18 mouse cellular contexts compared by ENCODE assay signal in genomic region chr8:72698349-72698926, GRCm38 (mm10). TPM values are rescaled to one million over a fixed set of nuclear protein-coding genes. Genes with fewer than 3 reads are reported as not detected.
DNase-seq lines count a peak whose midpoint lies in the region; ATAC-seq lines count a peak whose summit lies in the region.
"Had no signal": no experiment of that assay in that cellular context is flagged by ENCODE, and none has a peak within 500 bp of the region (broad histone marks: within the 10 kb centered on the region; RNA-seq: fewer than 3 reads in every experiment).

No protein-coding gene starts in this region.

- peak; percentile 49; the same call in 1 of the 2 replicates for ATAC-seq in forebrain, embryonic 12.5 days (ENCODE audit: low FRiP score)
- ATAC-seq in limb, embryonic 12.5 days (ENCODE audit: insufficient number of reproducible peaks, insufficient read depth, low FRiP score, low TSS enrichment, low read depth): peak; percentile 55; the same call in 1 of the 2 replicates
- peak; percentile 58; the same call in 1 of the 2 replicates for ATAC-seq in embryonic facial prominence, embryonic 13.5 days (ENCODE audit: insufficient number of reproducible peaks, insufficient read depth, low FRiP score, low TSS enrichment, low read depth)
- peak; percentile 63; the same call in 1 of the 2 replicates for ATAC-seq in midbrain, embryonic 15.5 days (replicated peaks)
- ATAC-seq: forebrain, embryonic 13.5 days had no signal

- no peaks in the 10 kb centered on the region for H3K9me3 ChIP-seq in forebrain, embryonic 12.5 days
- H3K9me3 ChIP-seq in forebrain, embryonic 10.5 days: no peaks in the 10 kb centered on the region
- no peaks in the 10 kb centered on the region for H3K9me3 ChIP-seq in limb, embryonic 12.5 days
- no peaks in the 10 kb centered on the region for H3K9me3 ChIP-seq in limb, embryonic 10.5 days (replicated peaks)
- H3K9me3 ChIP-seq in embryonic facial prominence, embryonic 13.5 days: no peaks in the 10 kb centered on the region
- no peaks in the 10 kb centered on the region for H3K9me3 ChIP-seq in midbrain, embryonic 15.5 days
- H3K9me3 ChIP-seq: forebrain, embryonic 13.5 days; limb, embryonic 13.5 days had no signal

- no peak overlapping the region for H3K4me2 ChIP-seq in forebrain, embryonic 12.5 days
- no peak overlapping the region for H3K4me2 ChIP-seq in limb, embryonic 12.5 days
- no peak overlapping the region for H3K4me2 ChIP-seq in embryonic facial prominence, embryonic 13.5 days
- H3K4me2 ChIP-seq in midbrain, embryonic 15.5 days: no peak overlapping the region
- H3K4me2 ChIP-seq: forebrain, embryonic 13.5 days; limb, embryonic 13.5 days had no signal

- no peak for DNase-seq in forebrain, embryonic 10.5 days (ENCODE audit: extremely low spot score, low spot score)
- DNase-seq in limb, embryonic 10.5 days (ENCODE audit: low spot score): no peak
- DNase-seq in adrenal gland, postnatal 10 days: no peak
- DNase-seq in adrenal gland, adult 8-10 months: no peak
- DNase-seq: cerebellum, adult 9-11 months; embryo, embryonic 11 days; heart, postnatal 36 days; kidney, adult 11 months; kidney, postnatal 36 days; lung, postnatal 36 days; retina, postnatal 1 day; thymus, postnatal 36 days had no signal

- no peak overlapping the region for H3K4me3 ChIP-seq in forebrain, embryonic 12.5 days (replicated peaks)
- no peak overlapping the region for H3K4me3 ChIP-seq in forebrain, embryonic 10.5 days
- H3K4me3 ChIP-seq in limb, embryonic 12.5 days (replicated peaks): no peak overlapping the region
- H3K4me3 ChIP-seq in limb, embryonic 10.5 days: no peak overlapping the region
- no peak overlapping the region for H3K4me3 ChIP-seq in embryonic facial prominence, embryonic 13.5 days
- no peak overlapping the region for H3K4me3 ChIP-seq in midbrain, embryonic 15.5 days
- H3K4me3 ChIP-seq: forebrain, embryonic 13.5 days; limb, embryonic 13.5 days had no signal

- H3K9ac ChIP-seq in forebrain, embryonic 12.5 days: no peak overlapping the region
- H3K9ac ChIP-seq in limb, embryonic 12.5 days (replicated peaks): no peak overlapping the region
- no peak overlapping the region for H3K9ac ChIP-seq in embryonic facial prominence, embryonic 13.5 days
- no peak overlapping the region for H3K9ac ChIP-seq in midbrain, embryonic 15.5 days
- H3K9ac ChIP-seq: forebrain, embryonic 13.5 days; limb, embryonic 13.5 days had no signal

- no peaks in the 10 kb centered on the region for H3K27me3 ChIP-seq in forebrain, embryonic 12.5 days
- H3K27me3 ChIP-seq in forebrain, embryonic 10.5 days (ENCODE audit: poor library complexity, severe bottlenecking): no peaks in the 10 kb centered on the region
- no peaks in the 10 kb centered on the region for H3K27me3 ChIP-seq in limb, embryonic 12.5 days
- no peaks in the 10 kb centered on the region for H3K27me3 ChIP-seq in limb, embryonic 10.5 days (ENCODE audit: low read depth, poor library complexity, severe bottlenecking)
- H3K27me3 ChIP-seq in embryonic facial prominence, embryonic 13.5 days: no peaks in the 10 kb centered on the region
- H3K27me3 ChIP-seq in midbrain, embryonic 15.5 days (replicated peaks): no peaks in the 10 kb centered on the region
- H3K27me3 ChIP-seq: forebrain, embryonic 13.5 days; limb, embryonic 13.5 days had no signal

- H3K4me1 ChIP-seq in forebrain, embryonic 12.5 days: no peaks in the 10 kb centered on the region
- H3K4me1 ChIP-seq in forebrain, embryonic 10.5 days: no peaks in the 10 kb centered on the region
- H3K4me1 ChIP-seq in limb, embryonic 12.5 days (replicated peaks): 0 out of 2 replicates have a peak, but pooled peaks cover 2% of the 10 kb centered on the region
- H3K4me1 ChIP-seq in limb, embryonic 10.5 days: no peaks in the 10 kb centered on the region
- no peaks in the 10 kb centered on the region for H3K4me1 ChIP-seq in embryonic facial prominence, embryonic 13.5 days
- H3K4me1 ChIP-seq in midbrain, embryonic 15.5 days: no peaks in the 10 kb centered on the region
- H3K4me1 ChIP-seq: forebrain, embryonic 13.5 days; limb, embryonic 13.5 days had no signal

- no peak overlapping the region for H3K27ac ChIP-seq in forebrain, embryonic 12.5 days
- no peak overlapping the region for H3K27ac ChIP-seq in forebrain, embryonic 10.5 days
- no peak overlapping the region for H3K27ac ChIP-seq in limb, embryonic 12.5 days
- H3K27ac ChIP-seq in limb, embryonic 10.5 days: no peak overlapping the region
- no peak overlapping the region for H3K27ac ChIP-seq in embryonic facial prominence, embryonic 13.5 days
- no peak overlapping the region for H3K27ac ChIP-seq in midbrain, embryonic 15.5 days
- H3K27ac ChIP-seq: forebrain, embryonic 13.5 days; limb, embryonic 13.5 days had no signal

- 95% methylated on average over 2 of the region's 2 CpGs for WGBS in forebrain, embryonic 12.5 days
- 93% methylated on average over 2 of the region's 2 CpGs for WGBS in forebrain, embryonic 10.5 days
- 92% methylated on average over 2 of the region's 2 CpGs for WGBS in limb, embryonic 12.5 days
- 96% methylated on average over 2 of the region's 2 CpGs for WGBS in limb, embryonic 10.5 days
- WGBS in embryonic facial prominence, embryonic 13.5 days: 89% methylated on average over 2 of the region's 2 CpGs
- 97% methylated on average over 2 of the region's 2 CpGs for WGBS in midbrain, embryonic 15.5 days

- no peaks in the 10 kb centered on the region for H3K36me3 ChIP-seq in forebrain, embryonic 12.5 days (replicated peaks)
- H3K36me3 ChIP-seq in forebrain, embryonic 10.5 days (replicated peaks): no peaks in the 10 kb centered on the region
- H3K36me3 ChIP-seq in limb, embryonic 12.5 days: no peaks in the 10 kb centered on the region
- H3K36me3 ChIP-seq in limb, embryonic 10.5 days: no peaks in the 10 kb centered on the region
- no peaks in the 10 kb centered on the region for H3K36me3 ChIP-seq in embryonic facial prominence, embryonic 13.5 days
- H3K36me3 ChIP-seq in midbrain, embryonic 15.5 days (replicated peaks): no peaks in the 10 kb centered on the region
- H3K36me3 ChIP-seq: limb, embryonic 13.5 days had no signal

RNA-seq across cellular contexts. Expression of gene Sin3b, which starts 24.6 kb away (rescaled TPM):
- 151 and 152 TPM in 2 replicates for polyA plus RNA-seq in forebrain, embryonic 12.5 days (2016; fragmentation: Nextera tagmentation; extraction: Ambion mirVana)
- polyA plus RNA-seq in forebrain, embryonic 10.5 days (2016; fragmentation: Nextera tagmentation; extraction: Ambion mirVana): 146 and 151 TPM in 2 replicates
- 166 and 167 TPM in 2 replicates for polyA plus RNA-seq in limb, embryonic 12.5 days (2016; fragmentation: Nextera tagmentation; extraction: Ambion mirVana)
- 145 and 153 TPM in 2 replicates for polyA plus RNA-seq in limb, embryonic 10.5 days (2016; fragmentation: Nextera tagmentation; extraction: Ambion mirVana)
- 181 and 193 TPM in 2 replicates for polyA plus RNA-seq in embryonic facial prominence, embryonic 13.5 days (2015; fragmentation: Nextera tagmentation; extraction: Ambion mirVana)
- 180 and 185 TPM in 2 replicates for polyA plus RNA-seq in midbrain, embryonic 15.5 days (2015; fragmentation: Nextera tagmentation; extraction: Ambion mirVana)
- total RNA-seq in adrenal gland, postnatal 10 days (2021): 100 to 1,000 TPM; 186 to 194 TPM
- 100 to 1,000 TPM; 123 to 288 (median 207) TPM for total RNA-seq in adrenal gland, adult 8-10 months (2022)

RNA-seq across cellular contexts. Expression of gene Nwd1, which starts 51.9 kb away (rescaled TPM):
- polyA plus RNA-seq in forebrain, embryonic 12.5 days (2016; fragmentation: Nextera tagmentation; extraction: Ambion mirVana): 0.29 and 0.81 TPM in 2 replicates
- 0.07 TPM in 1 of 2 replicates, not detected in the other for polyA plus RNA-seq in forebrain, embryonic 10.5 days (2016; fragmentation: Nextera tagmentation; extraction: Ambion mirVana)
- polyA plus RNA-seq in limb, embryonic 12.5 days (2016; fragmentation: Nextera tagmentation; extraction: Ambion mirVana): not detected in 2 replicates
- 0.16 TPM in 1 of 2 replicates, not detected in the other for polyA plus RNA-seq in limb, embryonic 10.5 days (2016; fragmentation: Nextera tagmentation; extraction: Ambion mirVana)
- polyA plus RNA-seq in embryonic facial prominence, embryonic 13.5 days (2015; fragmentation: Nextera tagmentation; extraction: Ambion mirVana): 0.10 and 0.22 TPM in 2 replicates
- 1.7 TPM in 2 replicates for polyA plus RNA-seq in midbrain, embryonic 15.5 days (2015; fragmentation: Nextera tagmentation; extraction: Ambion mirVana)
- under 1 TPM; 0.51 to 0.73 TPM for total RNA-seq in adrenal gland, postnatal 10 days (2021)
- total RNA-seq in adrenal gland, adult 8-10 months (2022): under 1 TPM; 0.24 to 0.73 (median 0.46) TPM
